Mouse (Mus musculus): ENCODE measurements around the gene Gm42906.

GRCm38 (mm10) chr5:151363343-151364000 is 64.5 kb downstream of the Gm42906 start:
- TF ChIP-seq CTCF (IDR thresholded peaks at IDR 0.05) (no peak), EP300 (IDR thresholded peaks at IDR 0.05) (no peak)

All from lung, postnatal 0 days (tissue).